Mouse (Mus musculus): ENCODE data around the gene Limd2. TPM values are rescaled to one million over a fixed set of nuclear protein-coding genes. Genes with fewer than 3 reads are reported as not detected.

Limd2 gene
- polyA plus RNA-seq, 1 experiment from 2014 or later = 277 TPM

- H3K27me3 ChIP-seq (replicated peaks) = no peaks in the 10 kb centered on the region
- WGBS = 91% methylated on average over 16 of the region's 16 CpGs
- no peak overlapping the region for H3K9ac ChIP-seq
- H3K4me2 ChIP-seq (replicated peaks) = no peak overlapping the region
- no peak for ATAC-seq (ENCODE audit: low FRiP score, low read depth)
- H3K36me3 ChIP-seq = peaks cover 48% of the 10 kb centered on the region
- peaks cover 11% of the 10 kb centered on the region for H3K4me1 ChIP-seq
- H3K4me3 ChIP-seq = no peak overlapping the region
- H3K27ac ChIP-seq = no peak overlapping the region
- no peaks in the 10 kb centered on the region for H3K9me3 ChIP-seq
Measured at GRCm38 (mm10) chr11:106164601-106165180, 4.0 kb upstream of the Limd2 start.

GRCm38 (mm10) chr11:106163546-106163945 lies 2.9 kb upstream of the Limd2 start:
- ATAC-seq (ENCODE audit: low FRiP score, low read depth) = no peak
- no peak overlapping the region for H3K9ac ChIP-seq
- H3K4me3 ChIP-seq = no peak overlapping the region
- H3K27ac ChIP-seq = no peak overlapping the region
- no peaks in the 10 kb centered on the region for H3K9me3 ChIP-seq
- H3K27me3 ChIP-seq (replicated peaks) = no peaks in the 10 kb centered on the region
- H3K36me3 ChIP-seq = peaks cover 46% of the 10 kb centered on the region
- H3K4me2 ChIP-seq (replicated peaks) = no peak overlapping the region
- peaks cover 19% of the 10 kb centered on the region for H3K4me1 ChIP-seq
- WGBS = 86% methylated on average over 4 of the region's 4 CpGs

GRCm38 (mm10) chr11:106162237-106162636 lies 1.6 kb upstream of the Limd2 start:
- H3K27ac ChIP-seq = no peak overlapping the region
- H3K4me1 ChIP-seq = peaks cover 30% of the 10 kb centered on the region
- peaks cover 48% of the 10 kb centered on the region for H3K36me3 ChIP-seq
- H3K27me3 ChIP-seq (replicated peaks) = no peaks in the 10 kb centered on the region
- H3K9ac ChIP-seq = no peak overlapping the region
- no peaks in the 10 kb centered on the region for H3K9me3 ChIP-seq
- ATAC-seq (ENCODE audit: low FRiP score, low read depth) = no peak
- no peak overlapping the region for H3K4me3 ChIP-seq
- 82% methylated on average over 2 of the region's 2 CpGs for WGBS
- H3K4me2 ChIP-seq (replicated peaks) = no peak overlapping the region

GRCm38 (mm10) chr11:106159921-106160840 lies 479 bp downstream of the Limd2 start:
- H3K27me3 ChIP-seq (replicated peaks) = no peaks in the 10 kb centered on the region
- H3K4me1 ChIP-seq = peaks cover 33% of the 10 kb centered on the region
- H3K4me3 ChIP-seq = peak overlapping the region; percentile 84
- WGBS = under 1% methylated on average over 102 of the region's 106 CpGs
- H3K9me3 ChIP-seq = no peaks in the 10 kb centered on the region
- peak overlapping the region; percentile 97 for H3K9ac ChIP-seq
- peak; percentile 59 for ATAC-seq (ENCODE audit: low FRiP score, low read depth)
- peak overlapping the region; percentile 91 for H3K4me2 ChIP-seq (replicated peaks)
- H3K27ac ChIP-seq = peak overlapping the region; percentile 98
- peaks cover 53% of the 10 kb centered on the region for H3K36me3 ChIP-seq

- peaks cover 54% of the 10 kb centered on the region for H3K36me3 ChIP-seq
- peak overlapping the region; percentile 91 for H3K4me2 ChIP-seq (replicated peaks)
- peak overlapping the region; percentile 97 for H3K9ac ChIP-seq
- 1% methylated on average over 25 of the region's 25 CpGs for WGBS
- H3K4me1 ChIP-seq = peaks cover 33% of the 10 kb centered on the region
- H3K4me3 ChIP-seq = peak overlapping the region; percentile 84
- no peaks in the 10 kb centered on the region for H3K9me3 ChIP-seq
- ATAC-seq (ENCODE audit: low FRiP score, low read depth) = peak; percentile 56
- H3K27me3 ChIP-seq (replicated peaks) = no peaks in the 10 kb centered on the region
- H3K27ac ChIP-seq = peak overlapping the region; percentile 98
Measured at GRCm38 (mm10) chr11:106159216-106159920, 1.3 kb downstream of the Limd2 start.

- peak; percentile 3; the same call in 1 of the 2 replicates for ATAC-seq (ENCODE audit: low FRiP score, low read depth)
- Histone ChIP-seq H3K9ac (peak overlapping the region; percentile 97), H3K9me3 (no peaks in the 10 kb centered on the region), H3K4me3 (peak overlapping the region; percentile 84), H3K36me3 (peaks cover 54% of the 10 kb centered on the region), H3K27ac (0 out of 2 replicates have a peak overlapping the region, but pooled peaks have one; percentile 98), H3K27me3 (replicated peaks) (no peaks in the 10 kb centered on the region), H3K4me1 (peaks cover 33% of the 10 kb centered on the region), H3K4me2 (replicated peaks) (peak overlapping the region; percentile 91)
- 44% methylated on average over 9 of the region's 9 CpGs for WGBS
Measured at GRCm38 (mm10) chr11:106158930-106159215, 1.8 kb downstream of the Limd2 start.

GRCm38 (mm10) chr11:106158081-106158929 lies 2.4 kb downstream of the Limd2 start:
- peak overlapping the region; percentile 98; the same call in 1 of the 2 replicates for H3K27ac ChIP-seq
- no peaks in the 10 kb centered on the region for H3K27me3 ChIP-seq (replicated peaks)
- H3K4me2 ChIP-seq (replicated peaks) = peak overlapping the region; percentile 91
- H3K9me3 ChIP-seq = no peaks in the 10 kb centered on the region
- H3K4me3 ChIP-seq = peak overlapping the region; percentile 84
- 58% methylated on average over 14 of the region's 14 CpGs for WGBS
- H3K4me1 ChIP-seq = peaks cover 33% of the 10 kb centered on the region
- peaks cover 53% of the 10 kb centered on the region for H3K36me3 ChIP-seq
- no peak for ATAC-seq (ENCODE audit: low FRiP score, low read depth)
- H3K9ac ChIP-seq = peak overlapping the region; percentile 97

- H3K36me3 ChIP-seq = peaks cover 57% of the 10 kb centered on the region
- no peaks in the 10 kb centered on the region for H3K9me3 ChIP-seq
- ATAC-seq (ENCODE audit: low FRiP score, low read depth) = no peak
- H3K27me3 ChIP-seq (replicated peaks) = no peaks in the 10 kb centered on the region
- H3K4me1 ChIP-seq = peaks cover 33% of the 10 kb centered on the region
- no peak overlapping the region for H3K9ac ChIP-seq
- no peak overlapping the region for H3K4me3 ChIP-seq
- WGBS = 89% methylated on average over 7 of the region's 7 CpGs
- no peak overlapping the region for H3K27ac ChIP-seq
- H3K4me2 ChIP-seq (replicated peaks) = peak overlapping the region; percentile 91; the same call in 1 of the 2 replicates
Measured at GRCm38 (mm10) chr11:106157154-106157553, 3.5 kb downstream of the Limd2 start.

- Histone ChIP-seq H3K9ac (no peak overlapping the region), H3K27me3 (replicated peaks) (no peaks in the 10 kb centered on the region), H3K27ac (no peak overlapping the region), H3K4me1 (peaks cover 28% of the 10 kb centered on the region), H3K4me2 (replicated peaks) (no peak overlapping the region), H3K9me3 (no peaks in the 10 kb centered on the region), H3K36me3 (peaks cover 66% of the 10 kb centered on the region), H3K4me3 (no peak overlapping the region)
- no peak for ATAC-seq (ENCODE audit: low FRiP score, low read depth)
- 97% methylated on average over 1 of the region's 1 CpGs for WGBS
Measured at GRCm38 (mm10) chr11:106156257-106156656, 4.4 kb downstream of the Limd2 start.

GRCm38 (mm10) chr11:106155761-106156160 lies 4.9 kb downstream of the Limd2 start:
- ATAC-seq (ENCODE audit: low FRiP score, low read depth) = no peak
- Histone ChIP-seq H3K27me3 (replicated peaks) (no peaks in the 10 kb centered on the region), H3K4me1 (peaks cover 23% of the 10 kb centered on the region), H3K4me2 (replicated peaks) (no peak overlapping the region), H3K9me3 (no peaks in the 10 kb centered on the region), H3K9ac (no peak overlapping the region), H3K36me3 (peaks cover 71% of the 10 kb centered on the region), H3K4me3 (no peak overlapping the region), H3K27ac (no peak overlapping the region)
- 66% methylated on average over 3 of the region's 3 CpGs for WGBS

- no peak for ATAC-seq (ENCODE audit: low FRiP score, low read depth)
- H3K27me3 ChIP-seq (replicated peaks) = no peaks in the 10 kb centered on the region
- H3K36me3 ChIP-seq = peaks cover 81% of the 10 kb centered on the region
- 66% methylated on average over 2 of the region's 2 CpGs for WGBS
- H3K4me3 ChIP-seq = no peak overlapping the region
- H3K4me1 ChIP-seq = peaks cover 22% of the 10 kb centered on the region
- no peak overlapping the region for H3K27ac ChIP-seq
- H3K9ac ChIP-seq = no peak overlapping the region
- no peak overlapping the region for H3K4me2 ChIP-seq (replicated peaks)
- no peaks in the 10 kb centered on the region for H3K9me3 ChIP-seq
Measured at GRCm38 (mm10) chr11:106154770-106155169, 5.9 kb downstream of the Limd2 start.

Measured in neural tube, embryonic 12.5 days (tissue).